Mouse (Mus musculus): ENCODE measurements around the gene Utrn. TPM values are rescaled to one million over a fixed set of nuclear protein-coding genes. Genes with fewer than 3 reads are reported as not detected.

The Utrn gene
- total RNA-seq, 2 experiments from 2014 or later: 40.7 to 46.3 TPM

GRCm38 (mm10) chr10:12500489-12500888 lies 368.7 kb downstream of the Utrn start:
- ATAC-seq (replicated peaks; ENCODE audit: low FRiP score, poor library complexity, severe bottlenecking): no peak

GRCm38 (mm10) chr10:12497555-12497954 lies 371.6 kb downstream of the Utrn start:
- no peak for ATAC-seq (replicated peaks; ENCODE audit: low FRiP score, poor library complexity, severe bottlenecking)

GRCm38 (mm10) chr10:12489551-12490177 lies 379.5 kb downstream of the Utrn start:
- no peak for ATAC-seq (replicated peaks; ENCODE audit: low FRiP score, poor library complexity, severe bottlenecking)

GRCm38 (mm10) chr10:12488518-12488917 lies 380.6 kb downstream of the Utrn start:
- ATAC-seq (replicated peaks; ENCODE audit: low FRiP score, poor library complexity, severe bottlenecking): no peak

- no peak for ATAC-seq (replicated peaks; ENCODE audit: low FRiP score, poor library complexity, severe bottlenecking)
Measured at GRCm38 (mm10) chr10:12488117-12488516, 381.0 kb downstream of the Utrn start.

GRCm38 (mm10) chr10:12483494-12483893 lies 385.7 kb downstream of the Utrn start:
- ATAC-seq (replicated peaks; ENCODE audit: low FRiP score, poor library complexity, severe bottlenecking): no peak

GRCm38 (mm10) chr10:12482975-12483374 lies 386.2 kb downstream of the Utrn start:
- ATAC-seq (replicated peaks; ENCODE audit: low FRiP score, poor library complexity, severe bottlenecking): no peak

- ATAC-seq (replicated peaks; ENCODE audit: low FRiP score, poor library complexity, severe bottlenecking): no peak
Measured at GRCm38 (mm10) chr10:12474850-12475621, 394.1 kb downstream of the Utrn start.

GRCm38 (mm10) chr10:12469391-12470057 lies 399.6 kb downstream of the Utrn start:
- ATAC-seq (replicated peaks; ENCODE audit: low FRiP score, poor library complexity, severe bottlenecking): no peak

GRCm38 (mm10) chr10:12467544-12467943 lies 401.6 kb downstream of the Utrn start:
- ATAC-seq (replicated peaks; ENCODE audit: low FRiP score, poor library complexity, severe bottlenecking): no peak

- ATAC-seq (replicated peaks; ENCODE audit: low FRiP score, poor library complexity, severe bottlenecking): no peak
Measured at GRCm38 (mm10) chr10:12460945-12461344, 408.2 kb downstream of the Utrn start.

- no peak for ATAC-seq (replicated peaks; ENCODE audit: low FRiP score, poor library complexity, severe bottlenecking)
Measured at GRCm38 (mm10) chr10:12456867-12457266, 412.3 kb downstream of the Utrn start.

GRCm38 (mm10) chr10:12452641-12453040 lies 416.5 kb downstream of the Utrn start:
- ATAC-seq (replicated peaks; ENCODE audit: low FRiP score, poor library complexity, severe bottlenecking): no peak

GRCm38 (mm10) chr10:12444122-12444521 lies 425.0 kb downstream of the Utrn start:
- ATAC-seq (replicated peaks; ENCODE audit: low FRiP score, poor library complexity, severe bottlenecking): no peak

GRCm38 (mm10) chr10:12433161-12433560 lies 436.0 kb downstream of the Utrn start:
- ATAC-seq (replicated peaks; ENCODE audit: low FRiP score, poor library complexity, severe bottlenecking): no peak

GRCm38 (mm10) chr10:12430399-12430798 lies 438.8 kb downstream of the Utrn start:
- ATAC-seq (replicated peaks; ENCODE audit: low FRiP score, poor library complexity, severe bottlenecking): no peak

GRCm38 (mm10) chr10:12426866-12427265 lies 442.3 kb downstream of the Utrn start:
- no peak for ATAC-seq (replicated peaks; ENCODE audit: low FRiP score, poor library complexity, severe bottlenecking)

GRCm38 (mm10) chr10:12424944-12425343 lies 444.2 kb downstream of the Utrn start:
- ATAC-seq (replicated peaks; ENCODE audit: low FRiP score, poor library complexity, severe bottlenecking): no peak

GRCm38 (mm10) chr10:12423994-12424725 lies 445.0 kb downstream of the Utrn start:
- ATAC-seq (replicated peaks; ENCODE audit: low FRiP score, poor library complexity, severe bottlenecking): no peak

- ATAC-seq (replicated peaks; ENCODE audit: low FRiP score, poor library complexity, severe bottlenecking): no peak
Measured at GRCm38 (mm10) chr10:12414967-12415366, 454.2 kb downstream of the Utrn start.
